Comparison of ENCODE assay signal across 8 mouse cellular contexts in the genomic region with DNA sequence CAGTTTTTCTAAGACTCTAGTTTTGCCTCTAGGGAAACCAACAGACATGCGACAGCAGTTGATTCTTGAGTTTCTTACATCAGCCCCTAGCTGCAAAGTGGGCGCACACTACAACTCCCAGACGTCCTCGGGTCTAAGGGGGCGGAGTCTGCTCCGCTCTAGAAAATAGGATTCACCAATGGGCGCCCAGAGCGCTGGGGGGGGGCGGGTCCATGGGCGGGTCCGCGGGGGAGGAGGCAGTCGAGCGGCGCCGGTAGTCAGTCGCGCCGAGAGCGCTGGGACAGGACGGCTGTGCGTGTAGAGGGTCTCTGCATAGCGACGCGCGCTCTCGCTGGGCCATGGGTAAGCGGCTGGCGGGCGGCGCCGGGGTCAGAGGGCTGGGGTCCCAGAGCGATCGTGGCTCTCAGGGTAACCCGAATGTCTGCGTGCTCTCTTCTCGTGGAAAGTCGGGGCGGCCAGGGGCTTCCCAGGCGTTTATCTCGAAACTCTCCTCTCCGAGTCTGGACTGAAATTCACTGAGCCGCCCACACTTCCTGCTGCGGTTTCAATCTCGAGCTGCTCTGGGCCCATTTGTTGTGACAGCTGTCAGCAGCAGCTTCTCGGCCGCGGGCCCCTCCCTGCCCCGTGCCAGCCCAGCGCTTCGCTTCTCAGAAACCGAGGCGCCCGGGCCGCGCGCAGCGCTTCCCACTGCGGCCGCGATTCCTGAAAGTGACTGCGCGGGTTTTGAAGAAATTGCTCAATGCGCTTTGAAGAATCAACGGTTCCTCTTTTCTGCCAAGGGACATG. TPM values are rescaled to one million over a fixed set of nuclear protein-coding genes. Genes with fewer than 3 reads are reported as not detected.
DNase-seq lines count a peak whose midpoint lies in the region; ATAC-seq and TF ChIP-seq lines count a peak whose summit lies in the region.

Gene Arid5a (plus strand): TSS at position 239 of the 786 bp plus-strand sequence.

- no peaks in the 10 kb centered on the region for H3K9me3 ChIP-seq in embryonic facial prominence, embryonic 15.5 days (replicated peaks)
- no peaks in the 10 kb centered on the region for H3K9me3 ChIP-seq in heart, embryonic 10.5 days
- H3K9me3 ChIP-seq in kidney, embryonic 15.5 days (replicated peaks) = no peaks in the 10 kb centered on the region

- TF ChIP-seq CTCF in bone marrow, adult 2 months (IDR thresholded peaks at IDR 0.05; ENCODE audit: control insufficient read depth, insufficient read depth, low read length) = no peak

- peak; percentile 97 for DNase-seq in 416B (ENCODE audit: low read depth)
- peak; percentile 95 for DNase-seq in heart, embryonic 10.5 days (ENCODE audit: low spot score)
- peak; percentile 94 for DNase-seq in liver
- DNase-seq in spleen, postnatal 4 days (ENCODE audit: low spot score in 2 of 2) = peak; percentile 84 to 93

- 1% methylated on average over 65 of the region's 65 CpGs for WGBS in bone marrow, adult 2 months
- WGBS in embryonic facial prominence, embryonic 15.5 days = under 1% methylated on average over 65 of the region's 65 CpGs
- 1% methylated on average over 65 of the region's 65 CpGs for WGBS in heart, embryonic 10.5 days
- WGBS in kidney, embryonic 15.5 days = under 1% methylated on average over 64 of the region's 65 CpGs

- peaks cover 4% of the 10 kb centered on the region; the same call in 1 of the 2 replicates for H3K4me1 ChIP-seq in bone marrow, adult 2 months (ENCODE audit: control insufficient read depth, insufficient read depth, low read length)
- H3K4me1 ChIP-seq in embryonic facial prominence, embryonic 15.5 days = peaks cover 42% of the 10 kb centered on the region
- peaks cover 31% of the 10 kb centered on the region for H3K4me1 ChIP-seq in heart, embryonic 10.5 days
- H3K4me1 ChIP-seq in kidney, embryonic 15.5 days = peaks cover 31% of the 10 kb centered on the region

- peak within 1 kb of the TSS; percentile 51 for H3K9ac ChIP-seq in embryonic facial prominence, embryonic 15.5 days
- H3K9ac ChIP-seq in kidney, embryonic 15.5 days = peak within 1 kb of the TSS; percentile 63

- H3K27ac ChIP-seq in bone marrow, adult 2 months (ENCODE audit: control insufficient read depth, insufficient read depth, low read depth, low read length, poor library complexity) = peak within 1 kb of the TSS; percentile 98
- peak within 1 kb of the TSS; percentile 88 for H3K27ac ChIP-seq in embryonic facial prominence, embryonic 15.5 days (replicated peaks)
- peak within 1 kb of the TSS; percentile 81 for H3K27ac ChIP-seq in heart, embryonic 10.5 days
- peak within 1 kb of the TSS; percentile 86 for H3K27ac ChIP-seq in kidney, embryonic 15.5 days

- no peaks in the 10 kb centered on the region for H3K36me3 ChIP-seq in embryonic facial prominence, embryonic 15.5 days
- H3K36me3 ChIP-seq in heart, embryonic 10.5 days = no peaks in the 10 kb centered on the region; the same call in 1 of the 2 replicates
- H3K36me3 ChIP-seq in kidney, embryonic 15.5 days = no peaks in the 10 kb centered on the region

- peaks cover 8% of the 10 kb centered on the region; the same call in 1 of the 2 replicates for H3K27me3 ChIP-seq in embryonic facial prominence, embryonic 15.5 days
- H3K27me3 ChIP-seq in heart, embryonic 10.5 days (ENCODE audit: insufficient read depth, poor library complexity, severe bottlenecking) = peaks cover 35% of the 10 kb centered on the region
- peaks cover 13% of the 10 kb centered on the region; the same call in 1 of the 2 replicates for H3K27me3 ChIP-seq in kidney, embryonic 15.5 days

- ATAC-seq in embryonic facial prominence, embryonic 15.5 days (ENCODE audit: insufficient number of reproducible peaks, low FRiP score, low TSS enrichment, low read depth) = peak; percentile 88
- ATAC-seq in kidney, embryonic 15.5 days (replicated peaks; ENCODE audit: low FRiP score) = peak; percentile 90
- ATAC-seq in monocyte, adult 5-6 weeks (replicated peaks; ENCODE audit: insufficient number of reproducible peaks, low FRiP score, low TSS enrichment, poor library complexity, severe bottlenecking) = peak; percentile 57

- TF ChIP-seq POLR2A in bone marrow, adult 2 months (IDR thresholded peaks at IDR 0.05; ENCODE audit: borderline replicate concordance, control insufficient read depth, low read depth, low read length) = peak; percentile 100

- peak within 1 kb of the TSS; percentile 85 for H3K4me3 ChIP-seq in bone marrow, adult 2 months (replicated peaks; ENCODE audit: control insufficient read depth, low read depth, low read length)
- H3K4me3 ChIP-seq in embryonic facial prominence, embryonic 15.5 days (replicated peaks) = peak within 1 kb of the TSS; percentile 71
- peak within 1 kb of the TSS; percentile 75 for H3K4me3 ChIP-seq in heart, embryonic 10.5 days
- H3K4me3 ChIP-seq in kidney, embryonic 15.5 days (replicated peaks) = peak within 1 kb of the TSS; percentile 73

- H3K4me2 ChIP-seq in embryonic facial prominence, embryonic 15.5 days (replicated peaks) = peak within 1 kb of the TSS; percentile 91
- H3K4me2 ChIP-seq in kidney, embryonic 15.5 days = peak within 1 kb of the TSS; percentile 97

RNA-seq across cellular contexts. Expression of gene Arid5a, which starts in this region (rescaled TPM):
- 14.3 and 36.7 TPM in 2 replicates for polyA plus RNA-seq in bone marrow, adult 2 months (2011; ENCODE audit: insufficient read depth, insufficient read length, low replicate concordance, missing spikeins)
- polyA plus RNA-seq in embryonic facial prominence, embryonic 15.5 days (2015; fragmentation: Nextera tagmentation; extraction: Ambion mirVana) = 15.5 and 16.1 TPM in 2 replicates
- 5.3 and 6.7 TPM in 2 replicates for polyA plus RNA-seq in heart, embryonic 10.5 days (2016; fragmentation: Nextera tagmentation; extraction: Ambion mirVana)
- polyA plus RNA-seq in kidney, embryonic 15.5 days (2015; fragmentation: Nextera tagmentation; extraction: Ambion mirVana) = 6.7 and 7.3 TPM in 2 replicates
- 47.3 to 80.2 TPM (median 65.0 TPM) in 3 replicates for total RNA-seq in monocyte, adult 5-6 weeks (2017)

Comparison
In these comparisons a context has a peak if more than half of its experiments do, and no peak if none do; other contexts are left out.
1. Peak in every context shown above with its lines: DNase-seq, ATAC-seq, H3K4me3 ChIP-seq and H3K27ac ChIP-seq.